Mouse (Mus musculus) heart, embryonic 15.5 days (tissue): ENCODE data around the gene Pde9a. TPM values are rescaled to one million over a fixed set of nuclear protein-coding genes. Genes with fewer than 3 reads are reported as not detected.

Experiments
- ATAC-seq: fragments of 200-750 bp; cut with Nextera tagmentation; replicated peaks from 2 replicates; pipeline ENCODE4 v1.8.0; 2017; ENCODE audit warnings: low read depth, moderate TSS enrichment; ENCODE audit not compliant: insufficient number of reproducible peaks, insufficient read depth, low FRiP score
- H3K27ac ChIP-seq: fragments of 300-500 bp; sonication (generic); 2 replicates; pipeline ENCODE4 v1.5.1; 2015; ENCODE audit warnings: mild to moderate bottlenecking, inconsistent platforms
- H3K27me3 ChIP-seq: fragments of 300-500 bp; sonication (generic); 2 replicates; pipeline ENCODE4 v1.6.1; 2015; ENCODE audit warnings: inconsistent platforms
- H3K36me3 ChIP-seq: fragments of 300-500 bp; sonication (generic); 2 replicates; pipeline ENCODE4 v1.6.1; 2015; ENCODE audit warnings: mild to moderate bottlenecking, inconsistent platforms
- H3K4me1 ChIP-seq: fragments of 300-500 bp; sonication (generic); replicated peaks from 2 replicates; pipeline ENCODE4 v1.6.1; 2015; ENCODE audit warnings: inconsistent platforms
- H3K4me2 ChIP-seq: fragments of 300-500 bp; sonication (generic); 2 replicates; pipeline ENCODE4 v1.6.1; 2015; ENCODE audit warnings: inconsistent platforms, mild to moderate bottlenecking, moderate library complexity
- H3K4me3 ChIP-seq: fragments of 300-500 bp; sonication (generic); 2 replicates; pipeline ENCODE4 v1.5.1; 2015; ENCODE audit warnings: mild to moderate bottlenecking, inconsistent platforms
- H3K9ac ChIP-seq: fragments of 300-500 bp; sonication (generic); 2 replicates; pipeline ENCODE4 v1.6.1; 2015; ENCODE audit warnings: mild to moderate bottlenecking, inconsistent platforms
- H3K9me3 ChIP-seq: fragments of 300-500 bp; sonication (generic); replicated peaks from 2 replicates; pipeline ENCODE4 v1.6.1; 2016; ENCODE audit warnings: inconsistent platforms
- WGBS: fragments of 180-500 bp; shearing (Covaris S2); methylation state at CpG from one replicate; pipeline ENCODE4 v1.1.7; 2015; ENCODE audit warnings: mixed read lengths; 5-methylcytosine and 5-hydroxymethylcytosine counted together
- polyA plus RNA-seq: library from polyadenylated mRNA; unstranded; fragments of >200 nt; fragmentation: Nextera tagmentation; extraction: Ambion mirVana; gene quantifications from 2 replicates; pipeline ENCODE4 v1.2.1, GENCODE M21; 2015

Gene Pde9a
- polyA plus RNA-seq, 1 experiment from 2014 or later: 7.4 TPM

DNA sequence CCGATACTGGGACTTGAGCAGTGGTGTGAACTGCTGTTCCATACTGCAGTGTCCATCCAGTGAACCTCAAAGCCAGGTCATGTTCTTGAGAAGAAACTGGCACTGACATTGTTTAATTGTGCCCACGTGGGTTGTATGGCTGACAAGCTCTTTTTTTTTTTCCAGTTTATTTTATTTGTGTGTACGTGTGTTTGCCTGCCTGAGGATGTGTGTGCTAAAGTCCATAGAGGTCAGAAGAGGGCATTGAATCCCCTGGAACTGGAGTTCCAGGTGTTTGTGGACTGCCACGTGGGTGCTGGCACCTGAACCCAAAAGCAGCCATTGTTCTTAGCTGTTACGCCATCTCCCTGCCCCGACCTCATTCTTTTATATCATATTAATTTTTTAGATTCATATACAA is 88.4 kb downstream of the Pde9a start:
- no peaks in the 10 kb centered on the region for H3K9me3 ChIP-seq
- WGBS: 76% methylated on average over 6 of the region's 6 CpGs
- H3K4me1 ChIP-seq: no peaks in the 10 kb centered on the region
- H3K36me3 ChIP-seq: no peaks in the 10 kb centered on the region
- no peak for ATAC-seq
- no peak overlapping the region for H3K4me2 ChIP-seq
- no peak overlapping the region for H3K27ac ChIP-seq
- H3K4me3 ChIP-seq: no peak overlapping the region
- H3K9ac ChIP-seq: no peak overlapping the region
- H3K27me3 ChIP-seq: no peaks in the 10 kb centered on the region

DNA sequence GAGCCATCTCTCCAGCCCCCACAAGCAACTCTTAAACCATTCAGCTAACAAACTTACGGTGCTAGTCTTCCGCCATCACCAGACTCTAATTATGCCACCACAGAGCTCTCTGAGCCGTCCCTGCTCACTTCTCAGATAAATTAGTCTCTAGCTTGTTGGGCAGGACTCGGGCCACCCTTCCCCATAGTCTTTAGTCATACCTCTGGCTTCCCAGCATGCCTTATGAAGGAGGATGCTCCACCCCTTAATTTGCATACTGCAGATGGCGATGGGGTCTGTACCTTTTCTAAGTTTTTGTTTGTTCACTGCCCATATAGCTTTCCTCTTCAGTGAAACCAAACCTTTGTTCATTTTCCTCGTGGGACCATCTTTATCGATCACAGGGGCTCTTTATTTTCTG is 92.6 kb downstream of the Pde9a start:
- no peaks in the 10 kb centered on the region for H3K4me1 ChIP-seq
- H3K27ac ChIP-seq: no peak overlapping the region
- no peaks in the 10 kb centered on the region for H3K9me3 ChIP-seq
- H3K27me3 ChIP-seq: no peaks in the 10 kb centered on the region
- no peak overlapping the region for H3K4me3 ChIP-seq
- H3K9ac ChIP-seq: no peak overlapping the region
- 74% methylated on average over 7 of the region's 7 CpGs for WGBS
- H3K36me3 ChIP-seq: no peaks in the 10 kb centered on the region
- ATAC-seq: no peak
- no peak overlapping the region for H3K4me2 ChIP-seq

DNA sequence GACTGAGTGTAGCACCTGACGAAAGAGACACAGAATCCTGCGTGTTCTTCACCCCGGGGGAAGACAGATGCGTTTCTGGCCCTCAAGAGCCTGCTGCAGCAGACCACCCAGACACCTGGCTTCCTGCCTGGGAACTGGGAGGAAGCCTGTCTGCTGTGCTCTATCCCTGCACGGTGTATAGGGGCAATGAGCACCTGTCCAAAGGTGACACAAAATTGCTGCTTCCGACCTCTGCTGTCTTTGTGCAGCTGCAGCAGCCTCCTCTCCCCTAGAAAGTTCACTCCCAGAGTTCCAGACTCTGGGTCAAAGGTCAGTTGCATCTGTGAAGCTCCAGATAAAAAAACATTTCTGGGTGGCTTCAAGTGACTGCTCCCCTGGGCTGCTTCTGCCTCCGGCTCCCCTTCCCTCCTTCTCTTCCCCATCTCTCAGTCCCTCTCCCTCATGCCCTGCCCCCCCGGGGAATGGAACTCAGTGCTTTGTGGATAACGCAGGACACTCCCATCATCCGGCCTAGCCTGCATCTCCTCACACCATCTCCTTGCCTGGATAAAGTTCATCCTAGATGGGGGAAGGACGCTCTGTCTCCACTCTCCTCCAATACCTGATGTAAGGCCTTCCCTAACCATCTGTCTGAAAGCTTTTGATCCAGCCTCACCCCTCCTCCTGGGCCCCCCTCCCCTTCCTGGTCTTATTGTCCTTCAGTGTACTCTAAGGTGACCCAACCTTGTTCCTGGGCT is 93.3 kb downstream of the Pde9a start:
- Histone ChIP-seq H3K4me2 (no peak overlapping the region), H3K4me3 (no peak overlapping the region), H3K9ac (no peak overlapping the region), H3K36me3 (no peaks in the 10 kb centered on the region), H3K27me3 (no peaks in the 10 kb centered on the region), H3K4me1 (no peaks in the 10 kb centered on the region), H3K9me3 (no peaks in the 10 kb centered on the region), H3K27ac (no peak overlapping the region)
- 50% methylated on average over 11 of the region's 11 CpGs for WGBS
- no peak; the same call in 1 of the 2 replicates for ATAC-seq

DNA sequence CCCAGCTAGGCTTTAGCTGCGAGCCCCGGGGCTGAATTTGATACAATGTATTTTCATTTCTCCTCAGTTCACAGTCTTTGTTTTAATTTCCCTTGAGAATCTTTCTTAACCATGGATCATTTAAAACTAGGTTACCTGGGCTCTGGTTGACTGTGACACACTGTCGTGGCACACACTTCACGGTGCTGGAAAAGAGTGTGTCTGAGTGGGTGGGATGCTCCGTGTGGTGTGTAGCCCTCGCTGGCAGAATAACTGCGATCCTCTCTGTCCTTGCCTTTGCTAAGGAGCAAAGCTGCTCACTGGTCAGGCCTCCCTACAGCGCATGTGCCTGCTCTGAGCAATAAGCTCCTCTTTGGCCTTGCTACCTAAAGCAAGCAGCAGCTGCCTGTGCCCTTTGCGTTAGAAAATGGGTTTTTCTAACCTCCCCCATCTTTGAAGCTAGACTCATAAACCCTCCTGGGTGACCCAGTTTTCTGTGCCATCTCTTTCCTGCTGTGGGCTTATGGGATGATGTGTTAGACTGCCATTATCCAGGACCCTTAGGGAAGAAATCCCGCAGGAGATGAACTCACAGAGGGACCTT is 100.7 kb downstream of the Pde9a start:
- WGBS: 79% methylated on average over 10 of the region's 10 CpGs
- Histone ChIP-seq H3K4me1 (no peaks in the 10 kb centered on the region), H3K4me2 (no peak overlapping the region), H3K4me3 (no peak overlapping the region), H3K36me3 (no peaks in the 10 kb centered on the region), H3K9me3 (no peaks in the 10 kb centered on the region), H3K27ac (no peak overlapping the region), H3K9ac (no peak overlapping the region), H3K27me3 (no peaks in the 10 kb centered on the region)
- ATAC-seq: no peak

DNA sequence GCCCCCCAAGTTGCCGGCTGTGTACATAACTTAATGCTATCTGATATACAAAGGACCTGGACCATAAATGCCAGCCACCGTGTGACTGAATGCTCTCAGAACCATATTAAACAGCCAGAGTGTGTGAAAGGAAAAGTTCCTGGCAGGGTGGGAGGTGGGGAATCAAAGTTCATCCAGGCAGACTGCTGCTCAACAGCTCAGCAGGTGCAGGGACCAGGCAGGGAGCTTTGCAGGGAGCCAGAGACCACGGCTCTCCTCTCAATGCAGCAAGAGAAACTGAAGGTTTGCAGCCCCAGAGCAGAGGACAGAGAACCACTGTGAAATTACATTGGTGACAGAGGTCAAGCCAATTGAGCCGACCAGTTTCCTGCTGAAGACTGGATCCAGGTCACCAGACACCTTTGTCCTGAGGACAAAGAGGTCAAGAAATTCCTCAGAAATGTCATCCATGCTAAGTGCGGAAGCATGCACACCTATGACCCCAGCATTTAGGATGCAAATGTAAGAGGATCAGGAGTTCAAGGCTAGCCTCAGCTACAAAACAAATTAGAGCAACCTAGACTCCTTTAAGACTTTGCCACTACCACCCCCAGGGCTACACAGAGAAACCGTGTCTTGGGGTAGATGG is 101.5 kb downstream of the Pde9a start:
- no peaks in the 10 kb centered on the region for H3K27me3 ChIP-seq
- no peak for ATAC-seq
- H3K27ac ChIP-seq: no peak overlapping the region

DNA sequence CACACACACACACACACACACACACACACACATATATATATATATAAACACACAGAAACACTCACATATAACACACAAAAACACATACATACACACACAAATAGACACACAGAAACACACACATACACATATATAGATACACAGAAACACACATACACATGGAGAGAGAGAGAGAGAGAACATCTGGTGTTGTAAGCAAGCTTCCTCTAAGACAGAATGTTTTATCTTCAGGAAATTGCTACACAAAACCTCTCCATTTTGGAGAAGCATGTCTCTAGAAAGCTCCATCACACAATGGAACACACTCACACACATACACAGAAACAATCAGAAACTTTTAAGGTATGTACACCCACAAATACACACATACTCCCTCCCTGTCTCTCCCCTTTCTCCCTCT is 105.3 kb downstream of the Pde9a start:
- Histone ChIP-seq H3K9me3 (no peaks in the 10 kb centered on the region), H3K4me3 (no peak overlapping the region), H3K27ac (no peak overlapping the region), H3K27me3 (no peaks in the 10 kb centered on the region), H3K9ac (no peak overlapping the region), H3K36me3 (peaks cover 11% of the 10 kb centered on the region), H3K4me2 (no peak overlapping the region), H3K4me1 (no peaks in the 10 kb centered on the region)
- no peak for ATAC-seq

More for the DNA sequence above, 101.5 kb downstream of the Pde9a start:
- no peaks in the 10 kb centered on the region for H3K4me1 ChIP-seq
- no peak overlapping the region for H3K4me2 ChIP-seq
- H3K9ac ChIP-seq: no peak overlapping the region
- H3K36me3 ChIP-seq: no peaks in the 10 kb centered on the region
- WGBS: 38% methylated on average over 6 of the region's 6 CpGs
- H3K9me3 ChIP-seq: no peaks in the 10 kb centered on the region
- H3K4me3 ChIP-seq: no peak overlapping the region

DNA sequence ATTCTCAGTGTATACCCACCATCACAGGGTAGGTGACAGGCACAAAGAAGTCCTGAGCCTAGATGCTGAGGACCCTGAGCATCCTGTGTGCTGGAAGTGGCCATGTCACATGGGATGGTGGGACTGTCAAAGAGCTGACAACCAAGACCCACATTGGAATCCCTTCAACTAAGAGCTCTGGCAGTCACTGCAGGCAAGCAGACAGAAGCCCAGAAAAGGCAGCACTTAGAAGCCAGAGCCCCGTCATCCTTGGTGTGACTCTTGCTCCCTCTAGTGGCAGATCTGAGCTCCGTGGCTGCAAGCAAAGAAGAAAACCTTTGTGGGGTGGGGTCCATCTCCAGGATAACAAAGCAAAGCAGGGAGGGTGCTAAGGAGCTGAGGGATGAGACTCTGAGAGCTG is 106.4 kb downstream of the Pde9a start:
- no peaks in the 10 kb centered on the region for H3K4me1 ChIP-seq
- WGBS: 2% methylated on average over 2 of the region's 2 CpGs
- no peaks in the 10 kb centered on the region for H3K9me3 ChIP-seq
- no peak overlapping the region for H3K9ac ChIP-seq
- no peak overlapping the region for H3K4me3 ChIP-seq
- no peak overlapping the region for H3K4me2 ChIP-seq
- H3K27ac ChIP-seq: no peak overlapping the region
- no peaks in the 10 kb centered on the region for H3K27me3 ChIP-seq
- no peak for ATAC-seq
- H3K36me3 ChIP-seq: peaks cover 20% of the 10 kb centered on the region

DNA sequence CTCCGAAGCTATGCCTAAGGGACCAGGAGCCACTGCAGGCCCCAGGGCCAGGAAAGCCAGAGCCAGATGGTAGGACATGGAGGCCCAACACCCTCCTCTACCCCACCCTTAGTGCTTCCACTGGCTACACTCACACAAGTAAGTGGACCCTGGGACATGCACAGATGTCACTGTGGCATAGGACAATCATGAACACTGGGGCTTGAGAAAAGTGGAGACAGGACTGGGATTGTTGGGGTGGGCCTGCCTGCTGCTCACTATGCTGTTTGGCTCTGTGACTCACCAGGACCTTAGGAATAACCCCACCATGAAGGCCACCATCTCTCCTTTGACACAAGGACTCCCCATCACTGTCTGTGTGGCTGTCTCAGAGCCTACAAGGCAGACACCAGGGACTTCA is 109.0 kb downstream of the Pde9a start:
- ATAC-seq: no peak
- peaks cover 35% of the 10 kb centered on the region for H3K36me3 ChIP-seq
- no peak overlapping the region for H3K4me2 ChIP-seq
- no peaks in the 10 kb centered on the region for H3K27me3 ChIP-seq
- no peaks in the 10 kb centered on the region for H3K9me3 ChIP-seq
- H3K9ac ChIP-seq: no peak overlapping the region
- H3K4me1 ChIP-seq: no peaks in the 10 kb centered on the region
- WGBS: 92% methylated on average over 1 of the region's 1 CpGs
- no peak overlapping the region for H3K4me3 ChIP-seq
- H3K27ac ChIP-seq: no peak overlapping the region

DNA sequence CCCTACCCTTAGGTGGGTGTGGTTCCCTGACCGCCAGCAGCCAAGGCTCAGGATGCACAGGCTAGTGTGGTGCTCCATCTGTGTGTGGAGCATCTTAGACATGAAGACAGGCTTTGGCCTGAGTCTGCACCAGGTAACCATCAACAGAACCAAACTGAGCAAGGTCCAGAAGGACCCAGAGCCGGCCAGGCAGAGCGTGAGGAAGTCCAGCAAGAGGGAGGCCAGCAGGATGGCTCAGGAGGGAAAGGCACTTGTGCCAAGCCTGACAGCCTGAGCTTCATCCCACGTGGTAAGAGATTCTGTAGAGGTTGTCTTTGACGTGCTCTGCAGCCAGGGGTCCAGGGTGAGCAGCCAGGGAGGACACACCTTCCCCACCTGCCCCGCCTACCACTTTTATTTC is 111.7 kb downstream of the Pde9a start:
- Histone ChIP-seq H3K4me2 (no peak overlapping the region), H3K4me3 (no peak overlapping the region)
- no peak for ATAC-seq

DNA sequence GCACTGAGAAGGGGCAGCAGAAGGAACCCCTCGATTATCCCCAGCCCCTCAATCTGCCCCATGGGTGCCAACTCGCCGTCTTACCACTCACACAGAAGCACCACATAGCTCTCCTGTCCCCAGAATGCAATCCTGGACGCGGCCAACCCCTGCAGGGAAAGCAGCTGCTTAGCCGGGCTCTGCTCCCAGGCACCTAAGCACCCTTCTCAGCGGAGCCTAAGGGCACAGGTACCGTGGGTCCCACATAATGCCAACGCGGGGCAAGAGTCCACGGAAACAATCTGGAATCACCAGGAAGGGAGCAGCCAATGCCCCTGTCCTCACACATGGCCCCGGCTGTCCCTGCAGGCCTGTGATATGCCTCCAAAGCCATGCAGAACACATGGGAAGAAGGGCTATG is 113.7 kb downstream of the Pde9a start:
- no peak for ATAC-seq
- no peaks in the 10 kb centered on the region for H3K9me3 ChIP-seq
- no peak overlapping the region for H3K4me3 ChIP-seq
- H3K4me2 ChIP-seq: no peak overlapping the region
- no peak overlapping the region for H3K27ac ChIP-seq
- H3K36me3 ChIP-seq: peaks cover 59% of the 10 kb centered on the region
- no peak overlapping the region for H3K9ac ChIP-seq
- 94% methylated on average over 12 of the region's 12 CpGs for WGBS
- H3K4me1 ChIP-seq: no peaks in the 10 kb centered on the region
- H3K27me3 ChIP-seq: no peaks in the 10 kb centered on the region

More for the DNA sequence above, 111.7 kb downstream of the Pde9a start:
- 78% methylated on average over 6 of the region's 6 CpGs for WGBS
- H3K27me3 ChIP-seq: no peaks in the 10 kb centered on the region
- peaks cover 47% of the 10 kb centered on the region for H3K36me3 ChIP-seq
- H3K9ac ChIP-seq: no peak overlapping the region
- no peaks in the 10 kb centered on the region for H3K9me3 ChIP-seq
- no peak overlapping the region for H3K27ac ChIP-seq
- H3K4me1 ChIP-seq: no peaks in the 10 kb centered on the region

DNA sequence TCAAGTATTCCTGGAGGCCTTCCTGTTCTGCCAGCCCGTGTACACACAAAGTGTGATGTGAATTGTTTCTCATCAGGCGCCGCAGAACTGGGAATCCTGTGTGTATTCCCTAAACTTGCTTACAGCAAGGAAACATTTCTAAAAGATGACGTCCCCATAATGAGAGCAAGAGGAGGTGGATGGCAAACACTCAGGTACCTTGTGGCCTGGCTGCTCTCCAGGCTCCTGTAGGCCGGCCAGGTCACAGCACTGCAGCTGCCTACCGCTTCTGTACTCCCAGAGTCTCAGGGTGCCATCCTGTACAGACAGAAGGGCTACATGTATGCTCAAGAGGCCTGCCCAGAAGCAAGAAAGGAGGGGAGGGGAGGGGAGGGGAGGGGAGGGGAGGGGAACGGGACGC is 114.4 kb downstream of the Pde9a start:
- Histone ChIP-seq H3K4me3 (no peak overlapping the region), H3K9ac (no peak overlapping the region), H3K4me2 (no peak overlapping the region), H3K36me3 (peaks cover 57% of the 10 kb centered on the region), H3K27me3 (no peaks in the 10 kb centered on the region), H3K4me1 (no peaks in the 10 kb centered on the region), H3K27ac (no peak overlapping the region), H3K9me3 (no peaks in the 10 kb centered on the region)
- WGBS: 88% methylated on average over 8 of the region's 8 CpGs
- ATAC-seq: no peak

DNA sequence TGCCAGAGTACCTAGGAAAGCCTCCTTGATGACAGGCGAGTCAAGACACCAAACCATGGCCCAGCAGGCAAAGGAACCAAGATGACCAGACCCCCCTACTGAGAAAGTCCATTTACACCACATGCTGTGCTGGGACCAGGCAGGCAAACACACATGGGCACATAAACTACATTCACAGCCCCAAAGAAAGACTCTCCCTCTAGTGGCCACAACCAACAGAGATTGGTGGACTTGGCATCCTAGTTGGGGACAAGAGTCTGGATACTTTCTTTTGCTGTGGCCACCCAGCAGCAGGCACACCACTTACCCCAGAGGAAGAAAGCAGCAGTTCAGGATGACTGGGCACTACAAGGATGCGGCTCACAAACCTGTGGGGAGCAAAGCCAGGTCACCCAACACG is 114.9 kb downstream of the Pde9a start:
- no peak overlapping the region for H3K9ac ChIP-seq
- no peaks in the 10 kb centered on the region for H3K4me1 ChIP-seq
- no peak overlapping the region for H3K4me2 ChIP-seq
- H3K27me3 ChIP-seq: no peaks in the 10 kb centered on the region
- ATAC-seq: no peak
- no peaks in the 10 kb centered on the region for H3K9me3 ChIP-seq
- no peak overlapping the region for H3K4me3 ChIP-seq
- peaks cover 56% of the 10 kb centered on the region for H3K36me3 ChIP-seq
- H3K27ac ChIP-seq: no peak overlapping the region
- 83% methylated on average over 3 of the region's 3 CpGs for WGBS
